Mouse (Mus musculus) small intestine, adult 2 months (tissue): Measurements from ENCODE around the gene Tedc1.

Experiments used
- CTCF ChIP-seq: fragments of 200-500 bp; IDR thresholded peaks from 2 replicates; pipeline ENCODE4 v1.5.1; 2012; ENCODE audit warnings: low read depth, mild to moderate bottlenecking, control low read depth, inconsistent platforms, low read length, moderate library complexity, mixed read lengths; ENCODE audit not compliant: insufficient replicate concordance, insufficient read length; ENCODE audit errors: extremely low read depth
- POLR2A ChIP-seq: fragments of 200-500 bp; IDR thresholded peaks from 2 replicates; pipeline ENCODE4 v1.6.1; 2012; ENCODE audit warnings: low read depth, mild to moderate bottlenecking, control low read depth, inconsistent platforms, low read length, moderate library complexity

GRCm38 (mm10) chr12:113133260-113133659 is 23.0 kb upstream of the Tedc1 start:
- TF ChIP-seq CTCF (no peak), POLR2A (no peak)
